Mouse (Mus musculus) embryonic fibroblast, embryonic 13.5 days (primary cell): ENCODE measurements at regions not wholly inside any gene's neighbourhood (a gene's known extent, or its start where the extent isn't known, plus 50 kb on each side); places are given as distances from the start of the nearest gene placed in this dataset.

ENCODE experiments used
- CTCF ChIP-seq: IDR thresholded peaks from 2 replicates; pipeline ENCODE4 v1.5.1; 2011; ENCODE audit warnings: mild to moderate bottlenecking, control low read depth, low read length, moderate library complexity, borderline replicate concordance; ENCODE audit not compliant: insufficient read depth
- POLR2A ChIP-seq: IDR thresholded peaks from 2 replicates; pipeline ENCODE4 v1.6.1; 2011; ENCODE audit warnings: low read depth, mild to moderate bottlenecking, control low read depth, low read length, moderate library complexity

DNA sequence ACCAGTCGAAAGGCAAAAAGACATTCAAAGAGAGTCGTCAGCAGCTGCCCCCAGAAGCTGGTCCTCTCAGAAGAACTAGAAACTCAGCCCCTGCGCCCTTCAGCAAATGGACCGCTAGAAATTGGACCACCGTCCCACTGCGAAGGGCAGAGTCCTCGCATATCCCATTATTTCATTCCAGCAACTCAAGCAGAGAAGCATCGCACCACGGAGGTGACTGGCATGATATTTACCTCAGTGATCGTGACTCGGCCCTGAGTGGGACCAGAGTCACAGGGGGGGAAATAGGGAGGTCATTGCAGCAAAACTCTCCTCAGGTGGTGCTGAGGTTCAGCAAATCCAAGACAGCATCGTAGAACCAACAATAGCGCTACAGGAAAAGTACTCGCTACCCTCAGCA lies 105.7 kb upstream of the Nt5e start:
- TF ChIP-seq CTCF (no peak), POLR2A (no peak)
